Mouse (Mus musculus) embryo, embryonic 9.5 days (tissue): ENCODE measurements around the gene Gata3.

Experiments used
- DNase-seq: peaks from one replicate; pipeline ENCODE4 v3.0.0-alpha.2; 2017; ENCODE audit errors: extremely low spot score

Gene Gata3

DNA sequence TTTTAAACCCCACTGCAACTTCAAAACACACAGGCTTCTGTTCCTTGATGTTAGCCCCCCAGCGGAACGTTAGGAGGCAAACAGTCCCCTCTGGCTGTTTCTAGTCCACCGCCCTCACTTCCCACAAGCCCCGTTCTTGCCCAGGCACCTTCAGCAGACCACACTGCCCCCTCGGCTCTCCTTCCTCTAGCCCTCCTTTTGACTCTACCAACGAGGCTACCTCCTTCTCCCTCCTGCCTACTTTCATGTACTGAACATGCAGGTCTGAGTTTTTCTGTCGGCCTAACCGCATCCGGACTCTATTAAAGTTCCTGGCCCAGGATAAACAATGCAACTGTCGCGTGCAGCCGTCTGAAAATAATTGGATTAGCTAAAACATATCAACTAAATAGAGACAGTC, 17.2 kb downstream of the Gata3 start:
- DNase-seq: peak; percentile 53

DNA sequence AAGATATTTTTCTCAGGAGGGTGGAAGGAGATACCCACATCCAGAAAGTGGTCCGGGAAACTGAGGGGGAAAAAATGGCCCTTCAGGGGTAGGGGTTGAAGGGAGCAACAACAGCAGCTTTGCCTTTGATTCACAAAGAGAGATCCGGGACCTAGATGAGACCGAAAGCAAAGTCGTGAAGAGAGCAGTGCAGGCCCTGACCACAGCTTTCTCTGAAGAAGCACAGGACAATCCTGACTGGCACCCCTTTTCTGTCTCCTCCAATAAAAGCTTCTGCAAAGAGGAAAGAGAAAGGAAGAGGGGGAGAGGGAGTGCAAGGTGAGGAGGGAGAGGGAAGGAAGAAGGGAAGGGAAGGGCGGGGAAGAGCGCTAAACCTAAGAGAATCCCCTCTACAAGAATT, 18.0 kb downstream of the Gata3 start:
- no peak for DNase-seq

GRCm38 (mm10) chr2:9871141-9871716, 18.6 kb downstream of the Gata3 start:
- DNase-seq: peak; percentile 26

DNA sequence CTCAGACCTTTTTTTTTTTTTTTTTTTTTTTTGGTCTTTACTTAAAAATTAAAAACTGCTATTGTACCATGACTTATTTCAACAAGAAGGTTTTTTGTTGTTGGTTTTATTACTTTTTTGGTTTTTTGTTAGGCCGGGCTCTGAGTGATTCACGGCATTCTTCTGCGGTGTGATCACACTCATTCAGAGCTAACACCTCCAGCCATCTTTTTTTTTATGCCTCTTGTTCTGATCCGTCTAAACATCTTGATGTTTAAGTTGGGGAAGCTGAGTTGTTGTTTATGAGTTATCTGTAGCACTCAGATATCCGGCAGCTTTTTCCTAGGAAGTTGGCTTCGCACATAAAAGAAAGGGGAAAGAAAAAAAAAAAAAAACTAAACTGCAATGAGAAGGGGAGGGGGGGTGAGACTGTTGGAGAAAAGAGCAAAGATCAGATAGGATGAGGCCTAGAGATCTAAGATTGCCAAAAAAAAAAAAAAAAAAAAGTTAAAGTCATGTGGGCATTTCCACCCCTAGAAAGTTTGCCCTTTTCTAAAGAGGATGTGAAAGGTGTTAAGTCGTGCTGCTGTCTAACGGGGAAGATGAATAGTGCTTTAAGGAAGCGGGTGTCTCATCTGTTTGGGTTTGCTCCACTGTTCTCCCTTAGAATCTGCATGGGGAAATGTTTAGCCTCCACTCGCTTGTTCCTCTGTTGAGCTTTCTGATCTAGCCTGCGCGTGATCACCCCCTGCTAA, 22.6 kb downstream of the Gata3 start:
- DNase-seq: peak; percentile 9

- no peak for DNase-seq
These were observed 29.1 kb downstream of the Gata3 start for GRCm38 (mm10) chr2:9860698-9861097.

DNA sequence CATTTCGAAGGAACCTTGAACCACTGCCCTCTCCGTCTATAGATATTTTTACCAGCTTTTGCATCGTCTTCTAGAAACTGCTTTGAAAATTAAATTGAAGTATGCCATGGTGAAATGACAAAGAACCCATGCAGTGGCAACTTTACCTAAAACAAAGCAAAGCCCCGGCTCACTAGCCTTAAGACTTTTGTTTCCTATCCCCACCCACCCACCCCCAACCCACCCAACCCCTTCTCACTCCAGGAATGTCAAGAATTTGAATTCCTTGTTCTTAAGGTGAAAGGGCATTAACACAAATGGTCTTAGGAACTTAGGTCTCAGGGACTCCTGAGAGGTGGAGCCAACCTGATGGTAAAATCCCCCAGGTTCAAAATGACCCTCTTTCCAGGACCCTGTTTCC, 34.0 kb downstream of the Gata3 start:
- DNase-seq: no peak

DNA sequence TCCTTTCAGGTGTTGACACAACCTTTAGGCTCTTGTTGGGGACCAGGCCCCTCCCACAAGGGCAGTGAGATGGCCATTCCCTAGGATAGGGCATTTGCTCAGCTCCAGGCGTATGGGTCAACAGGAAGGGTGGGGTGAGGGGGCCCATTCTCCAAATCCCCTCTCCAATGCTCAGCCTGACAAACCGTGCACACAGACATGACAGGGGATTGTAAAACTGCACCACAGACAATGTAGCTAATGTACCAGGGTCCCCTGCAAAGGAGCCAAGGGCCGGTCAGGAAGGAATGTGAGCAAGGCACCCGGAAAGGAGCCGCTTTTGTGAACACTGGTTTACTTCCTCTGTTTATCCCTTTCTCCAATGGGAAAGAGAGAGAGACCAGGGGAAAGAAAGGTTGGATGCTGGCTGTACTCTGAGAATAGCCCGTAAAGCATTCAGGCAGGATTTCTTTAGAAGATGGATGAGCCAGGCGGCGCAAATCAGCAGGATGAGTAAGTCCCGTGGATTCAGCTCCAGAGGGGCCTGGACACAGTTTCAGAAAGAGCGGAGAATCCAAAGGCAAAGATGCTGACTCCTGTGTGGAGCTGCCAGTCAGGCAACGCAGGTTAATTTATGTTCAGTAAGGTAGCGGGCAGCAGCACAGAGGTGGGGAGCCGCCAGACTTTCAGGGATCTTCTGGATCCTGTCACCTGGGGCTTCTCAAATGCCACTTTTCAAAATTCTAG, 36.8 kb downstream of the Gata3 start:
- DNase-seq: peak; percentile 17

DNA sequence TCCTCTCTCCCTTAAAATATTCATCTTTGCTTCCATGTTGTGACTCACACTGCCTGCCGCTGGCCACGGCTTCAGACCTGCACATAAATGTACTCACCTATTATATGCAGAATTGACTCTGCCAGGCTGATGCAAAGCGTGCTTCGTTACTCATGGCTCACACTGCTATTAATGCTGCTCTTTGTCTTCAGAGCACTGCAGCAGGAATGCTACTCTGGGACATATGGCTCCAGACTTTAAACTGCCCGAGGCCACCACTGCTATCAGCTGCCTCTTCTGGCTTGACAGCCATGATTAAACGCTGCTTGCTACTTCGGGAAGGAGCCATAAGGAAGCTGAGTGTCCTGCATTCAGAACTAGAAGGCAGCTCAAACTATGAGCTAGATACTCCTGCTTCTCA, 54.6 kb downstream of the Gata3 start:
- no peak for DNase-seq

- DNase-seq: no peak
These were observed 56.1 kb downstream of the Gata3 start for GRCm38 (mm10) chr2:9833712-9834111.

- no peak for DNase-seq
These were observed 62.2 kb downstream of the Gata3 start for GRCm38 (mm10) chr2:9827624-9828023.

DNA sequence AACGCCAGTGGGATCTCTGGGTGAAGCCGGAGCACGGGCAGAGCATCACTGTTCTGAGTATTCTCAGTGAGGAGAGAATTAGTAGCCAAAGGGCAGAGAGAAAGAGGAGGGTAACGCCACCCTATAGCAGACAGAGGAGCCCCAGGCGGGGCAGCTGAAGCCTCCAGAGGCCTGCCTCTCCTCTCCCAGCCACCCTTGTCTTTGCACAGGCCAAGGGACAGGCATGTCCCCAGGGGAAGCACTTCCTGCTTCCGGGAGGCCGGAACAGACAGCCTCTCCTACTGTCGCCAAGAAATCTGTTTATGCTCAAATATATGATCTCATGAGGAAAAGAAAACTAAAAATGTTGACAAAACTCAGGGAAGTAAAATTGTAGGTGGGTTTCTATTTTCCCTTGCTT, 69.2 kb downstream of the Gata3 start:
- no peak for DNase-seq

DNA sequence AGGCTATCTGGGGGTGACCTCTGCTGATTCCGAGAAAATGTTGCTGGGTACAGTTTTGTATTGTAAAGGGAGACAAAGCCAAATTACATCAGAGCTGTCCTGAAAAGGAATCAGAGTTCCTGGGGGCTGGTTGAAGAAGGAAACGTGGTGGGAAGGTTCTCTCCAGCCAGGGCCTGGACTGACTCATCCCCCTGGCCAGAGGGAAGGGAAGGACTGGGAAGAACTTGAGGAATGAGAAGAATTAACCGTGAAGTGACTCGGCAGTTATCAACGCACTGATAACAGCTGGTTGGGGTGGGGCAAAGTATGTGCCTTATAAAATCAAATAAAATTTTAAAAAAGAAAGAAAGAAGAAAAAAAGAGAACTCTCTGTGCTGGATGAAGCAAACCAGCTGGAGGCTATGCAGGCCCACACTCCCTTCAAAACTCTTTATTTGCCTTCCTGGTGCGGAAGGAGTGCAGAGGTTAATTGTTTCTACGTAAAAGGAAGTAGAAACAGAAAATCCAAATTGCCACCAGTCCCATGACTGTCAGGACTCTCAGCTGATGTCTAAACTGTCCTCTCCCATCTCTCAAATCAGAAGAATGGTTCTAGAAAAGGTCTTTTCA, 71.6 kb downstream of the Gata3 start:
- DNase-seq: no peak
